Mouse (Mus musculus) cerebellum, adult (tissue): ENCODE measurements around the gene Spaca9.

Experiments
- ATAC-seq: cut with Nextera tagmentation; 2 replicates; pipeline ENCODE4 v1.9.2; 2017; ENCODE audit warnings: mild to moderate bottlenecking, moderate library complexity, mixed read lengths; ENCODE audit not compliant: insufficient number of reproducible peaks, low FRiP score, low TSS enrichment

The Spaca9 gene

GRCm38 (mm10) chr2:28676005-28676404, 23.5 kb downstream of the Spaca9 start:
- no peak for ATAC-seq

- no peak for ATAC-seq
Measured at GRCm38 (mm10) chr2:28671438-28671837, 28.1 kb downstream of the Spaca9 start.

- ATAC-seq: no peak
Measured at GRCm38 (mm10) chr2:28665818-28666217, 33.7 kb downstream of the Spaca9 start.

GRCm38 (mm10) chr2:28662891-28663290, 36.6 kb downstream of the Spaca9 start:
- ATAC-seq: no peak

- ATAC-seq: no peak
Measured at GRCm38 (mm10) chr2:28656216-28656615, 43.3 kb downstream of the Spaca9 start.

- ATAC-seq: no peak
Measured at GRCm38 (mm10) chr2:28654295-28654694, 45.2 kb downstream of the Spaca9 start.

GRCm38 (mm10) chr2:28653351-28653750, 46.2 kb downstream of the Spaca9 start:
- ATAC-seq: no peak

- no peak for ATAC-seq
Measured at GRCm38 (mm10) chr2:28650526-28650925, 49.0 kb downstream of the Spaca9 start.

GRCm38 (mm10) chr2:28643081-28643480, 56.4 kb downstream of the Spaca9 start:
- no peak for ATAC-seq
